Mouse (Mus musculus) heart, embryonic 15.5 days (tissue): ENCODE data around the gene Abl1. TPM values are rescaled to one million over a fixed set of nuclear protein-coding genes. Genes with fewer than 3 reads are reported as not detected.

Experiments used
- polyA plus RNA-seq: library from polyadenylated mRNA; unstranded; fragments of >200 nt; fragmentation: Nextera tagmentation; extraction: Ambion mirVana; gene quantifications from 2 replicates; pipeline ENCODE4 v1.2.1, GENCODE M21; 2015

Gene Abl1
- polyA plus RNA-seq, 1 experiment from 2014 or later: 21.9 TPM

Other genes starting within 250 kb of the Abl1 start
- gene Ass1, start 218.2 kb upstream of the Abl1 start, polyA plus RNA-seq: 7.7 and 15.5 TPM in 2 replicates
- gene Fubp3, start 115.7 kb upstream of the Abl1 start, polyA plus RNA-seq: 43.1 and 44.5 TPM in 2 replicates
- 0.27 TPM in 1 of 2 replicates, not detected in the other for gene Prdm12, start 48.3 kb upstream of the Abl1 start, polyA plus RNA-seq
- 30.2 and 40.0 TPM in 2 replicates for gene Exosc2, start 17.7 kb upstream of the Abl1 start, polyA plus RNA-seq
- 0.04 and 0.18 TPM in 2 replicates for gene Qrfp, start 122.2 kb downstream of the Abl1 start, polyA plus RNA-seq
- not detected in 2 replicates for gene Fibcd1, start 157.6 kb downstream of the Abl1 start, polyA plus RNA-seq
- 0.43 and 0.68 TPM in 2 replicates for gene Lamc3, start 198.9 kb downstream of the Abl1 start, polyA plus RNA-seq